ENCODE assay signal across 10 mouse cellular contexts in genomic region chr1:93080930-93081589, GRCm38 (mm10). TPM values are rescaled to one million over a fixed set of nuclear protein-coding genes. Genes with fewer than 3 reads are reported as not detected.
DNase-seq lines count a peak whose midpoint lies in the region; ATAC-seq and TF ChIP-seq lines count a peak whose summit lies in the region.
"Had no signal": no experiment of that assay in that cellular context is flagged by ENCODE, and none has a peak within 500 bp of the region (broad histone marks: within the 10 kb centered on the region; RNA-seq: fewer than 3 reads in every experiment).

No protein-coding gene starts in this region.

- 69% methylated on average over 3 of the region's 3 CpGs for WGBS in heart, postnatal 0 days
- WGBS in heart, embryonic 12.5 days = 74% methylated on average over 3 of the region's 3 CpGs

- TF ChIP-seq EP300 in heart, postnatal 0 days (IDR thresholded peaks at IDR 0.05; ENCODE audit: low read depth) = no peak

- no peak overlapping the region for H3K9ac ChIP-seq in heart, postnatal 0 days (replicated peaks; ENCODE audit: low read depth, low read length)
- H3K9ac ChIP-seq in heart, embryonic 12.5 days = no peak overlapping the region
- H3K9ac ChIP-seq: stomach, embryonic 15.5 days had no signal

- no peak for DNase-seq in heart, postnatal 0 days (ENCODE audit: low spot score)
- DNase-seq in urinary bladder, postnatal 14 days (ENCODE audit: low spot score) = peak; percentile 29
- DNase-seq in urinary bladder, adult 18-20 months (ENCODE audit: low spot score in 2 of 2) = no peak
- peak; percentile 86 for DNase-seq in cerebellum, postnatal 14 days
- DNase-seq in layer of hippocampus, adult 8-10 months (ENCODE audit: low spot score in 2 of 2) = peak; percentile 58 to 66
- peak; percentile 54 for DNase-seq in mesoderm, embryonic 11.5 days (ENCODE audit: low read depth, low spot score)
- DNase-seq in T-cell, adult 2 months (ENCODE audit: low spot score) = no peak

- ATAC-seq in heart, postnatal 0 days (ENCODE audit: insufficient read depth, low read depth) = no peak; the same call in 1 of the 2 replicates
- no peak for ATAC-seq in heart, embryonic 12.5 days (ENCODE audit: insufficient number of reproducible peaks, low FRiP score)

- no peak overlapping the region for H3K27ac ChIP-seq in heart, postnatal 0 days (ENCODE audit: low read depth)
- no peak overlapping the region for H3K27ac ChIP-seq in heart, embryonic 12.5 days (ENCODE audit: poor library complexity, severe bottlenecking)
- H3K27ac ChIP-seq: stomach, embryonic 15.5 days had no signal

- peak; percentile 70 for TF ChIP-seq CTCF in heart, postnatal 0 days (IDR thresholded peaks at IDR 0.05; ENCODE audit: low read depth)

- H3K4me2 ChIP-seq in heart, postnatal 0 days (ENCODE audit: low read depth, low read length) = no peak overlapping the region
- H3K4me2 ChIP-seq in heart, embryonic 12.5 days = no peak overlapping the region
- H3K4me2 ChIP-seq: stomach, embryonic 15.5 days had no signal

- H3K27me3 ChIP-seq in heart, postnatal 0 days (ENCODE audit: control insufficient read depth, insufficient read depth, low read length) = no peaks in the 10 kb centered on the region
- H3K27me3 ChIP-seq in heart, embryonic 12.5 days (replicated peaks) = no peaks in the 10 kb centered on the region
- H3K27me3 ChIP-seq: stomach, embryonic 15.5 days had no signal

- no peaks in the 10 kb centered on the region for H3K9me3 ChIP-seq in heart, postnatal 0 days (replicated peaks; ENCODE audit: control insufficient read depth, low read length)
- no peaks in the 10 kb centered on the region for H3K9me3 ChIP-seq in heart, embryonic 12.5 days (replicated peaks)
- H3K9me3 ChIP-seq: stomach, embryonic 15.5 days had no signal

- peaks cover 3% of the 10 kb centered on the region; the same call in 1 of the 2 replicates for H3K4me1 ChIP-seq in heart, postnatal 0 days (ENCODE audit: control insufficient read depth, insufficient read depth)
- H3K4me1 ChIP-seq in heart, embryonic 12.5 days (replicated peaks) = peaks cover 17% of the 10 kb centered on the region
- H3K4me1 ChIP-seq: stomach, embryonic 15.5 days had no signal

- H3K4me3 ChIP-seq in heart, postnatal 0 days (ENCODE audit: low read depth, low read length) = no peak overlapping the region
- H3K4me3 ChIP-seq in heart, embryonic 12.5 days = no peak overlapping the region
- H3K4me3 ChIP-seq: stomach, embryonic 15.5 days had no signal

- no peaks in the 10 kb centered on the region for H3K36me3 ChIP-seq in heart, postnatal 0 days (replicated peaks; ENCODE audit: control insufficient read depth, insufficient read depth, low read length)
- H3K36me3 ChIP-seq in heart, embryonic 12.5 days = no peaks in the 10 kb centered on the region
- H3K36me3 ChIP-seq: stomach, embryonic 15.5 days had no signal

RNA-seq across cellular contexts. Expression of gene Kif1a, which starts 20.7 kb away (rescaled TPM):
- total RNA-seq in heart, postnatal 0 days (2014; rRNA removed; ENCODE audit: low replicate concordance) = 15.6 and 16.4 TPM in 2 replicates
- 7.2 and 7.3 TPM in 2 replicates for polyA plus RNA-seq in heart, postnatal 0 days (2015; fragmentation: Nextera tagmentation; extraction: Ambion mirVana)
- 7.4 and 7.7 TPM in 2 replicates for polyA plus RNA-seq in heart, embryonic 12.5 days (2016; fragmentation: Nextera tagmentation; extraction: Ambion mirVana)
- total RNA-seq in layer of hippocampus, adult 8-10 months (2022) = 100 to 1,000 TPM; 681 to 718 (median 697) TPM

RNA-seq across cellular contexts. Expression of gene Agxt, which starts 54.0 kb away (rescaled TPM):
- total RNA-seq in heart, postnatal 0 days (2014; rRNA removed; ENCODE audit: low replicate concordance) = 0.15 TPM in 1 of 2 replicates, not detected in the other
- polyA plus RNA-seq in heart, postnatal 0 days (2015; fragmentation: Nextera tagmentation; extraction: Ambion mirVana) = 0.12 TPM in 1 of 2 replicates, not detected in the other
- not detected in 2 replicates for polyA plus RNA-seq in heart, embryonic 12.5 days (2016; fragmentation: Nextera tagmentation; extraction: Ambion mirVana)
- total RNA-seq in layer of hippocampus, adult 8-10 months (2022) = not detected
- total RNA-seq: left cerebral cortex, postnatal 10 days had no signal

Comparison
In these comparisons a context has a peak if more than half of its experiments do, and no peak if none do; other contexts are left out.
1. DNase-seq: peak in urinary bladder, postnatal 14 days (single experiment), cerebellum, postnatal 14 days (2 of 2), layer of hippocampus, adult 8-10 months (2 of 2) and mesoderm, embryonic 11.5 days (single experiment); none in heart, postnatal 0 days (single experiment), urinary bladder, adult 18-20 months (0 of 2) and T-cell, adult 2 months (single experiment).
2. RNA of gene Kif1a, which starts 20.7 kb away (total RNA-seq): 681 to 718 TPM in layer of hippocampus, adult 8-10 months; 15.6 to 16.4 TPM in heart, postnatal 0 days; every median in the first group is over 10 times any median in the second.